Mouse (Mus musculus) cerebellum, adult 2 months (tissue): ENCODE results near the gene Bbx. TPM values are rescaled to one million over a fixed set of nuclear protein-coding genes. Genes with fewer than 3 reads are reported as not detected.

Source experiments
- DNase-seq, 2 experiments: peaks; one replicate each; pipeline ENCODE4 v3.0.0; 2021
- H3K27ac ChIP-seq: fragments of 200-500 bp; 2 replicates; pipeline ENCODE4 v1.5.1; 2012; ENCODE audit warnings: low read length, control low read depth, inconsistent platforms; ENCODE audit not compliant: insufficient read depth
- H3K27me3 ChIP-seq: fragments of 200-500 bp; 2 replicates; pipeline ENCODE4 v1.6.1; 2012; ENCODE audit warnings: inconsistent platforms, mild to moderate bottlenecking, low read length, moderate library complexity; ENCODE audit not compliant: control insufficient read depth, insufficient read depth
- H3K4me1 ChIP-seq: fragments of 200-500 bp; 2 replicates; pipeline ENCODE4 v1.6.1; 2011; ENCODE audit warnings: low read length; ENCODE audit not compliant: control insufficient read depth, insufficient read depth
- H3K4me3 ChIP-seq: fragments of 200-500 bp; replicated peaks from 2 replicates; pipeline ENCODE3; 2011; ENCODE audit warnings: mild to moderate bottlenecking, low read depth, low read length, control low read depth; ENCODE audit not compliant: insufficient read depth
- CTCF ChIP-seq: fragments of 200-500 bp; IDR thresholded peaks from 2 replicates; pipeline ENCODE4 v1.5.1; 2011; ENCODE audit warnings: low read depth, mild to moderate bottlenecking, control low read depth, low read length, moderate library complexity, borderline replicate concordance; ENCODE audit not compliant: insufficient read depth
- POLR2A ChIP-seq: fragments of 200-500 bp; IDR thresholded peaks from 2 replicates; pipeline ENCODE4 v1.6.1; 2011; ENCODE audit warnings: low read length, control low read depth, borderline replicate concordance; ENCODE audit not compliant: insufficient read depth
- WGBS: fragments of 180-500 bp; shearing (Covaris S2); methylation state at CpG from one replicate; pipeline ENCODE4 v1.1.7; 2018; 5-methylcytosine and 5-hydroxymethylcytosine counted together
- polyA plus RNA-seq: library from polyadenylated mRNA; depleted of rRNA; stranded (reverse); fragments of >200 nt; gene quantifications from 2 replicates; pipeline ENCODE4 v1.2.3, GENCODE M21; 2012

Gene Bbx
- polyA plus RNA-seq, 1 experiment = 12.0 TPM

GRCm38 (mm10) chr16:50372543-50372942, 59.6 kb downstream of the Bbx start:
- Histone ChIP-seq H3K4me3 (no peak overlapping the region), H3K27ac (no peak overlapping the region), H3K27me3 (no peaks in the 10 kb centered on the region), H3K4me1 (no peaks in the 10 kb centered on the region)
- TF ChIP-seq POLR2A (no peak), CTCF (no peak)
- no peak for DNase-seq
- WGBS = 81% methylated on average over 2 of the region's 2 CpGs

GRCm38 (mm10) chr16:50371460-50371859, 60.7 kb downstream of the Bbx start:
- H3K4me3 ChIP-seq = no peak overlapping the region
- H3K27me3 ChIP-seq = no peaks in the 10 kb centered on the region
- no peak for TF ChIP-seq CTCF
- no peak for TF ChIP-seq POLR2A
- no peak for DNase-seq
- H3K4me1 ChIP-seq = no peaks in the 10 kb centered on the region
- H3K27ac ChIP-seq = no peak overlapping the region
- WGBS = 71% methylated on average over 3 of the region's 3 CpGs

GRCm38 (mm10) chr16:50370423-50370822, 61.8 kb downstream of the Bbx start:
- 94% methylated on average over 2 of the region's 2 CpGs for WGBS
- no peaks in the 10 kb centered on the region for H3K4me1 ChIP-seq

GRCm38 (mm10) chr16:50366556-50366955, 65.6 kb downstream of the Bbx start:
- no peak overlapping the region for H3K27ac ChIP-seq
- 83% methylated on average over 5 of the region's 5 CpGs for WGBS
- H3K4me3 ChIP-seq = no peak overlapping the region
- no peak for DNase-seq
- H3K4me1 ChIP-seq = no peaks in the 10 kb centered on the region
- TF ChIP-seq POLR2A (no peak), CTCF (no peak)
- H3K27me3 ChIP-seq = no peaks in the 10 kb centered on the region

More at GRCm38 (mm10) chr16:50370423-50370822, 61.8 kb downstream of the Bbx start:
- DNase-seq = no peak
- Histone ChIP-seq H3K4me3 (no peak overlapping the region), H3K27ac (no peak overlapping the region), H3K27me3 (no peaks in the 10 kb centered on the region)
- TF ChIP-seq POLR2A (no peak), CTCF (no peak)

GRCm38 (mm10) chr16:50364189-50365059, 67.8 kb downstream of the Bbx start:
- TF ChIP-seq CTCF = no peak
- no peak for TF ChIP-seq POLR2A
- WGBS = 21% methylated on average over 11 of the region's 11 CpGs
- no peak overlapping the region for H3K27ac ChIP-seq
- no peaks in the 10 kb centered on the region for H3K27me3 ChIP-seq
- H3K4me1 ChIP-seq = no peaks in the 10 kb centered on the region
- H3K4me3 ChIP-seq = peak overlapping the region; percentile 57
- DNase-seq = peak; percentile 49 to 50

DNA sequence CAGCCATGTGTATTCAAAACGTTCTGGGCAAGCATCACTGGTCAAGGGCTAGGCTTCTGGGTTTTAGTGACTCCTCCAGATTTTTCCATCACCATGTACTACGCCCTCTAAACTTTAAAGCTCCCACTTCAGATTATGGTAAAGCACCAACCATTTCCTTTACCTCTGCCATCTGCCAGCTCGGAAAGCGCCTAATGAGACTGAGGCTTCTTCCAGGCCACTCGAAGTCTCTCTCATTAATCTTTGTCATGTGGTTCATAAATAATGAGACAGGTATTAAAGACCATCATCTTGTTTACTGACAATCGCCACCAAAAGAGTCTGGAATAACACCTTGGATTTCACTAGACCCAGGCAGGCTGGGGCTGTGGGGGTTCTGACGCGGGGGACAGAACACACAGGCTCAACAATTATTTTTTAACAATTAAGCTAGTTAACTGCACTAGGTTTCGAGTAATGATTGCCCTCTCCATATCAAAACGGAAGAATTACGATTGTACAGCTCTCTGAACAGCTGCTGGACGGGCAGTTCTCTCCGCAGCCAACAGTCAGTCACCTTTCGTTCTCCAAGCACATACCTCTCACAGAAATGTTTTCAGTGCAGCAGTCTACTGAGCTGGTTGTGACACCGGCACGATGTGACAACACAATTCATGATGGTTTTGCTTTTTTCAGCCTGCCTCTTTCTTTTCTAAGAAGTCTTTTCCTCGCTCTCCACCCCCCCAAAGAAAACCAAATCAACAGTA, 68.6 kb downstream of the Bbx start:
- DNase-seq = peak; percentile 24 to 38
- WGBS = 42% methylated on average over 17 of the region's 17 CpGs
- H3K4me1 ChIP-seq = no peaks in the 10 kb centered on the region
- H3K27ac ChIP-seq = 0 out of 2 replicates have a peak overlapping the region, but pooled peaks have one; percentile 9
- no peaks in the 10 kb centered on the region for H3K27me3 ChIP-seq
- no peak for TF ChIP-seq POLR2A
- TF ChIP-seq CTCF = no peak
- peak overlapping the region; percentile 57 for H3K4me3 ChIP-seq

- 78% methylated on average over 7 of the region's 7 CpGs for WGBS
- TF ChIP-seq CTCF (no peak), POLR2A (no peak)
- Histone ChIP-seq H3K27ac (no peak overlapping the region), H3K4me3 (no peak overlapping the region), H3K27me3 (no peaks in the 10 kb centered on the region), H3K4me1 (no peaks in the 10 kb centered on the region)
- no peak for DNase-seq
Observed at GRCm38 (mm10) chr16:50360631-50361030, 71.6 kb downstream of the Bbx start.
